Mouse (Mus musculus) limb, embryonic 13.5 days (tissue): ENCODE results near the gene Unc5c. TPM values are rescaled to one million over a fixed set of nuclear protein-coding genes. Genes with fewer than 3 reads are reported as not detected.

Experiments used
- ATAC-seq: fragments of 200-750 bp; cut with Nextera tagmentation; 2 replicates; pipeline ENCODE4 v1.8.0; 2017; ENCODE audit warnings: low read depth, moderate number of reproducible peaks, moderate TSS enrichment; ENCODE audit not compliant: low FRiP score
- H3K27ac ChIP-seq: fragments of 300-500 bp; sonication (generic); 2 replicates; pipeline ENCODE4 v1.5.1; 2015; ENCODE audit warnings: inconsistent platforms, mild to moderate bottlenecking, moderate library complexity
- H3K27me3 ChIP-seq: fragments of 300-500 bp; sonication (generic); 2 replicates; pipeline ENCODE4 v1.6.1; 2015; ENCODE audit warnings: mild to moderate bottlenecking, inconsistent platforms
- H3K36me3 ChIP-seq: fragments of 300-500 bp; sonication (generic); 2 replicates; pipeline ENCODE4 v1.6.1; 2015; ENCODE audit warnings: inconsistent platforms, mild to moderate bottlenecking, moderate library complexity
- H3K4me1 ChIP-seq: fragments of 300-500 bp; sonication (generic); 2 replicates; pipeline ENCODE4 v1.6.1; 2015; ENCODE audit warnings: inconsistent platforms
- H3K4me2 ChIP-seq: fragments of 300-500 bp; sonication (generic); replicated peaks from 2 replicates; pipeline ENCODE4 v1.6.1; 2015; ENCODE audit warnings: inconsistent platforms, mild to moderate bottlenecking, moderate library complexity
- H3K4me3 ChIP-seq: fragments of 300-500 bp; sonication (generic); 2 replicates; pipeline ENCODE4 v1.5.1; 2015; ENCODE audit warnings: moderate library complexity, mild to moderate bottlenecking, inconsistent platforms
- H3K9ac ChIP-seq: fragments of 300-500 bp; sonication (generic); 2 replicates; pipeline ENCODE4 v1.6.1; 2015; ENCODE audit warnings: mild to moderate bottlenecking, inconsistent platforms
- H3K9me3 ChIP-seq: fragments of 300-500 bp; sonication (generic); 2 replicates; pipeline ENCODE4 v1.6.1; 2016; ENCODE audit warnings: inconsistent platforms
- WGBS: fragments of 180-500 bp; shearing (Covaris S2); methylation state at CpG from one replicate; pipeline ENCODE4 v1.1.7; 2015; 5-methylcytosine and 5-hydroxymethylcytosine counted together
- polyA plus RNA-seq: library from polyadenylated mRNA; unstranded; fragments of >200 nt; fragmentation: Nextera tagmentation; extraction: Ambion mirVana; gene quantifications from 2 replicates; pipeline ENCODE4 v1.2.1, GENCODE M21; 2015

The Unc5c gene
- polyA plus RNA-seq, 1 experiment from 2014 or later: 31.6 TPM

GRCm38 (mm10) chr3:141794371-141794770 is 329.4 kb downstream of the Unc5c start:
- Histone ChIP-seq H3K4me2 (no peak overlapping the region), H3K9ac (no peak overlapping the region), H3K4me1 (peaks cover 10% of the 10 kb centered on the region), H3K36me3 (peaks cover 7% of the 10 kb centered on the region; the same call in 1 of the 2 replicates), H3K27ac (no peak overlapping the region), H3K9me3 (no peaks in the 10 kb centered on the region), H3K4me3 (no peak overlapping the region), H3K27me3 (no peaks in the 10 kb centered on the region)
- WGBS: 67% methylated on average over 3 of the region's 3 CpGs
- ATAC-seq: no peak

- ATAC-seq: no peak
- Histone ChIP-seq H3K4me3 (no peak overlapping the region), H3K4me2 (no peak overlapping the region), H3K9ac (no peak overlapping the region), H3K27ac (no peak overlapping the region), H3K4me1 (peaks cover 3% of the 10 kb centered on the region; the same call in 1 of the 2 replicates), H3K27me3 (no peaks in the 10 kb centered on the region), H3K9me3 (no peaks in the 10 kb centered on the region), H3K36me3 (peaks cover 11% of the 10 kb centered on the region; the same call in 1 of the 2 replicates)
These were observed 332.4 kb downstream of the Unc5c start for GRCm38 (mm10) chr3:141797372-141797771.

- H3K27me3 ChIP-seq: no peaks in the 10 kb centered on the region
- ATAC-seq: no peak
- H3K4me3 ChIP-seq: no peak overlapping the region
- no peaks in the 10 kb centered on the region for H3K9me3 ChIP-seq
- H3K9ac ChIP-seq: no peak overlapping the region
- 40% methylated on average over 1 of the region's 1 CpGs for WGBS
- peaks cover 3% of the 10 kb centered on the region; the same call in 1 of the 2 replicates for H3K4me1 ChIP-seq
- peaks cover 11% of the 10 kb centered on the region; the same call in 1 of the 2 replicates for H3K36me3 ChIP-seq
- no peak overlapping the region for H3K4me2 ChIP-seq
- no peak overlapping the region for H3K27ac ChIP-seq
These were observed 332.8 kb downstream of the Unc5c start for GRCm38 (mm10) chr3:141797789-141798188.

GRCm38 (mm10) chr3:141804133-141804532 is 339.1 kb downstream of the Unc5c start:
- Histone ChIP-seq H3K4me3 (no peak overlapping the region), H3K27me3 (no peaks in the 10 kb centered on the region), H3K4me2 (no peak overlapping the region), H3K27ac (no peak overlapping the region), H3K9ac (no peak overlapping the region), H3K9me3 (no peaks in the 10 kb centered on the region), H3K36me3 (peaks cover 18% of the 10 kb centered on the region), H3K4me1 (no peaks in the 10 kb centered on the region)
- WGBS: 58% methylated on average over 5 of the region's 5 CpGs
- ATAC-seq: no peak

GRCm38 (mm10) chr3:141809581-141809980 is 344.6 kb downstream of the Unc5c start:
- Histone ChIP-seq H3K36me3 (peaks cover 5% of the 10 kb centered on the region), H3K4me1 (no peaks in the 10 kb centered on the region), H3K27ac (no peak overlapping the region), H3K4me3 (no peak overlapping the region), H3K27me3 (no peaks in the 10 kb centered on the region), H3K9me3 (no peaks in the 10 kb centered on the region), H3K9ac (no peak overlapping the region), H3K4me2 (no peak overlapping the region)
- 82% methylated on average over 3 of the region's 3 CpGs for WGBS
- ATAC-seq: no peak

- Histone ChIP-seq H3K9me3 (no peaks in the 10 kb centered on the region), H3K4me2 (no peak overlapping the region), H3K4me3 (no peak overlapping the region), H3K27ac (no peak overlapping the region), H3K27me3 (no peaks in the 10 kb centered on the region), H3K9ac (no peak overlapping the region), H3K4me1 (no peaks in the 10 kb centered on the region), H3K36me3 (peaks cover 6% of the 10 kb centered on the region; the same call in 1 of the 2 replicates)
- WGBS: 64% methylated on average over 7 of the region's 7 CpGs
- no peak for ATAC-seq
These were observed 345.9 kb downstream of the Unc5c start for GRCm38 (mm10) chr3:141810944-141811343.

GRCm38 (mm10) chr3:141811348-141811747 is 346.3 kb downstream of the Unc5c start:
- 13% methylated on average over 2 of the region's 2 CpGs for WGBS
- Histone ChIP-seq H3K27me3 (no peaks in the 10 kb centered on the region), H3K4me2 (no peak overlapping the region), H3K9me3 (no peaks in the 10 kb centered on the region), H3K4me1 (no peaks in the 10 kb centered on the region), H3K4me3 (no peak overlapping the region), H3K9ac (no peak overlapping the region), H3K27ac (no peak overlapping the region), H3K36me3 (peaks cover 6% of the 10 kb centered on the region; the same call in 1 of the 2 replicates)
- peak; percentile 71; the same call in 1 of the 2 replicates for ATAC-seq

- Histone ChIP-seq H3K4me2 (no peak overlapping the region), H3K27ac (no peak overlapping the region), H3K36me3 (peaks cover 29% of the 10 kb centered on the region), H3K4me3 (no peak overlapping the region), H3K4me1 (peaks cover 7% of the 10 kb centered on the region; the same call in 1 of the 2 replicates), H3K9me3 (no peaks in the 10 kb centered on the region), H3K9ac (no peak overlapping the region), H3K27me3 (no peaks in the 10 kb centered on the region)
- no peak for ATAC-seq
- WGBS: 52% methylated on average over 1 of the region's 1 CpGs
These were observed 349.8 kb downstream of the Unc5c start for GRCm38 (mm10) chr3:141814776-141815175.

GRCm38 (mm10) chr3:141818615-141819312 is 353.7 kb downstream of the Unc5c start:
- Histone ChIP-seq H3K4me3 (no peak overlapping the region), H3K9me3 (no peaks in the 10 kb centered on the region), H3K27ac (no peak overlapping the region), H3K9ac (no peak overlapping the region), H3K36me3 (peaks cover 31% of the 10 kb centered on the region), H3K4me2 (no peak overlapping the region), H3K4me1 (peaks cover 11% of the 10 kb centered on the region; the same call in 1 of the 2 replicates), H3K27me3 (no peaks in the 10 kb centered on the region)
- 65% methylated on average over 3 of the region's 3 CpGs for WGBS
- no peak for ATAC-seq

GRCm38 (mm10) chr3:141819331-141819941 is 354.4 kb downstream of the Unc5c start:
- no peak overlapping the region for H3K9ac ChIP-seq
- H3K4me3 ChIP-seq: no peak overlapping the region
- peaks cover 11% of the 10 kb centered on the region; the same call in 1 of the 2 replicates for H3K4me1 ChIP-seq
- peaks cover 31% of the 10 kb centered on the region for H3K36me3 ChIP-seq
- H3K9me3 ChIP-seq: no peaks in the 10 kb centered on the region
- no peak overlapping the region for H3K27ac ChIP-seq
- H3K27me3 ChIP-seq: no peaks in the 10 kb centered on the region
- peak; percentile 51; the same call in 1 of the 2 replicates for ATAC-seq
- 31% methylated on average over 13 of the region's 13 CpGs for WGBS
- H3K4me2 ChIP-seq: no peak overlapping the region

- peaks cover 19% of the 10 kb centered on the region for H3K36me3 ChIP-seq
- WGBS: 73% methylated on average over 5 of the region's 5 CpGs
- no peak overlapping the region for H3K4me2 ChIP-seq
- H3K4me1 ChIP-seq: no peaks in the 10 kb centered on the region; the same call in 1 of the 2 replicates
- no peak overlapping the region for H3K27ac ChIP-seq
- H3K9ac ChIP-seq: no peak overlapping the region
- no peaks in the 10 kb centered on the region for H3K27me3 ChIP-seq
- no peaks in the 10 kb centered on the region for H3K9me3 ChIP-seq
- no peak for ATAC-seq
- no peak overlapping the region for H3K4me3 ChIP-seq
These were observed 363.3 kb downstream of the Unc5c start for GRCm38 (mm10) chr3:141828301-141828700.

- Histone ChIP-seq H3K27ac (no peak overlapping the region), H3K9me3 (no peaks in the 10 kb centered on the region), H3K4me1 (no peaks in the 10 kb centered on the region; the same call in 1 of the 2 replicates), H3K9ac (no peak overlapping the region), H3K27me3 (no peaks in the 10 kb centered on the region), H3K36me3 (peaks cover 24% of the 10 kb centered on the region), H3K4me3 (no peak overlapping the region), H3K4me2 (no peak overlapping the region)
- WGBS: 22% methylated on average over 3 of the region's 3 CpGs
- peak; percentile 77; the same call in 1 of the 2 replicates for ATAC-seq
These were observed 366.1 kb downstream of the Unc5c start for GRCm38 (mm10) chr3:141831135-141831534.
